Mouse (Mus musculus): ENCODE measurements around the gene Bri3bp.

- no peak for TF ChIP-seq CTCF (IDR thresholded peaks at IDR 0.05; ENCODE audit: low read depth)
- TF ChIP-seq EP300 (optimal IDR thresholded peaks at IDR 0.05) = no peak
Measured at GRCm38 (mm10) chr5:125456100-125456499, 14.7 kb downstream of the Bri3bp start.

Data from stomach, postnatal 0 days (tissue).